Mouse (Mus musculus) ES-CJ7 (cell line): ENCODE measurements around the gene Cipc.
A peak's percentile ranks its signal among the peaks of the same experiment; 100 is the strongest.

Experiments used
- DNase-seq: peaks from one replicate; pipeline ENCODE4 v3.0.0; 2011; ENCODE audit warnings: low read depth, low spot score

Cipc gene

DNA sequence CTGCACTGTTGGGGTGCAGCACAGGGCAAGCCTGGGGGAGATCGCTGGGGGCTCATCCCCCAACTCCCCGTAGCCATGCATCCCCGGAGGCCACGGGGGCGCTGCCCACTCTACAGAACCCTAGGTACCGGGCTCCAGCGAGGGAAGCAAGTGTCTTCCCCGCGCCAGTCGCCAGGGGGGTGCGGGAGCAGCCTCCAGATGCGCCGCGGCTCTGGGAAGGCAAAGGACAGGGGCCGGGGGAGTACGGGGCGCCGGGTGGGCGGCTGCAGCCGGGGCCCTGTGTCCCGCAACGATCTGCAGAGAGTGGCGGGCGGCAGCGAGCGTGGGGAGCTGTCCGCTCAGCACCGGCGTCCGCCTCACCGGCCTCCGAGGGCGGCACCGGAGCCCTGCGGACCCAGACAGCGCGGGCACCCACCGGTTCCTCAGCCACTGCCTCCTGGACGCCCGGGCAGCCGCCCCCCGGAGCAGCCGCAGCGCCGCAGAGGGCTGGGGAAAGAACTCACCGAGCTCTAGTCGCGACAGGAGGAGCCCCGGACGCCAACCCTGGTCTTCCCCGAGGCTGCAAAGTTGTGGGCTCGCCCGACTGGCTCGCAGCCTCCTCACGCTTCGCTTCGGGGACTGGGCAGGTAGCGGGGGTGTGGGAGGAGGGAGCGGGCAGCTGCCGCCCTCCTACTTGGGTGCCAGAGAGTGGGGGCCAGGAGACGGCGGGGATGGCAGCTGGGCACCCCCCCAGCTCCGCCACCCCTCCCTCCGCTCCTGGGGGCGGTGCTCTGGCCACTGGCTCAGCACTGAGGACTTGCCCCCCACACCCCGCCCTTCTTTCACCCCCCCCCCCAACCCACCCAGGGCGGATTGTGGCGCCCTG is 43.3 kb downstream of the Cipc start, which contains the start of gene Zdhhc22:
TSS of gene Zdhhc22 (minus strand) at position 541 of the 865 bp plus-strand sequence.
- peak; percentile 42 for DNase-seq

DNA sequence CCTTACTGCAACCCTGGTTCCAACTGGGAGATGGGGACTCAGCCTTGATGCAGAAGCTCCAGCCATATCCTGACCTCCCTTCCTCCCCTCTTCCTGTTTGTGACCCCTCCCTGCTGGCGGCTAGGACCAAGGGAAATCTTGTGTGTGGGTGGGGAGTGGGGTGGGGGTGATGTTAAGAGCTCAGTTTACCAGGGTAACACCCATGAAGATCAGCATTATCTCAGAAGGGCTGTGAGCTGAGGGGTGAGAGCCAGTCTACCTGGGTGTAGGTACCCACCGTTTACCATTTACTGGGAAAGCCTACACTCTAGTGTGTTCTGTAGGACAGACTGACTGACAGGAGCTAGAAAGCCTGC is 43.9 kb downstream of the Cipc start:
- no peak for DNase-seq

DNA sequence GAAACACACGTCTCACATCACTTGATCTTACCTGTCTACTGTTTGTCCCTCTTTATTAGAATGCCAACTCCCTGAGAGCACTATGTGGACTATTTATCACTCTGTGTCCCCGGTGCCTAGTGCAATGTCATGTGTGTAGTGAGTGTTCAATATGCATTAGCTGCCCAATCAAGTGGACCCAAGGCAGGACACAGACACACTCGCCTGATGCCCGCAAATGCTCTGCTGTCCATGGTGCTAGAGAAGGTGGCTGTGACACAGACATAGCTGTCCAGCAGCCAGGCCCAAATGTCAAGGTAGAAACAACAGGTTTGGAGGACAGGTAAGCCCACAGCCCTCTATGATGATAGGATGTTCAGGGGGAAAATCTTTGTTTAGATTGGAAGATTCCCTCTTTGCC is 47.3 kb downstream of the Cipc start:
- DNase-seq, result no peak

DNA sequence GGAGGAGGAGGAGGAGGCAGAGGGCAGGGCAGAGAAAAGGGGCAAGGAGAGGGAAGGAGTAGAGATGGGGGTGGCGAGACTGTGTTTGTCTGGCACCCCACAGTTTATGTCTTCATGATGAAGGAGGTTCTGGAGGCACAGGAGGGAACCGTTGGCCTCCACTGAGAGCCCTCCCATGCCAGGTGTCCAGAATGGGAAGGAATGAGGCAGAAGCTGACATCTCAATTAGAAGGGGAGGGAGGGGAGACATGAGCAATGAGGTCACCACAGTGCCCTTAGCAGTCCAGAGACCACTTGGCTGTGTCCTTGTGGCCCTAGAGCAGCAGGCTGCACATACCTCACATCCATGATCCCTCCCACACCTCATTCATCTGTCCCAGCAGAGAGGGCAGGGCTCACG is 47.9 kb downstream of the Cipc start:
- DNase-seq, result no peak

DNA sequence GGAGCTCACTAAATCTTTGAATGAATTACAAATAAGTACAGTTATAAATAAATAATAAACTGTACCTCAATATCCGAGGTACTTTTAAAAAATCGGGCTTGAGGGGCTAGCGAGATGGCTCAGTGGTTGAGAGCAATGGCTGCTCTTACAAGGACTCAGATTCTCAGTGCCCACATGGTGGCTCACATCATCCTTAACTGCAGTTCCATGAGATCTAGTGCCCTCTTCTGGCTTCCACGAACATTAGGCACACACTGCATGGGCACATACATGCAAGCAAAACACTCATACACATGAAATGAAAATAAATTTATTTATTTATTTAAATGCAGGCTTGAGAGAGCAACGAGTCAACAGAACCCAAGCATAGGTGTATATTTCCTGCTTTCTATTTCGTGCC is 49.1 kb downstream of the Cipc start:
- DNase-seq, result peak; percentile 67

DNA sequence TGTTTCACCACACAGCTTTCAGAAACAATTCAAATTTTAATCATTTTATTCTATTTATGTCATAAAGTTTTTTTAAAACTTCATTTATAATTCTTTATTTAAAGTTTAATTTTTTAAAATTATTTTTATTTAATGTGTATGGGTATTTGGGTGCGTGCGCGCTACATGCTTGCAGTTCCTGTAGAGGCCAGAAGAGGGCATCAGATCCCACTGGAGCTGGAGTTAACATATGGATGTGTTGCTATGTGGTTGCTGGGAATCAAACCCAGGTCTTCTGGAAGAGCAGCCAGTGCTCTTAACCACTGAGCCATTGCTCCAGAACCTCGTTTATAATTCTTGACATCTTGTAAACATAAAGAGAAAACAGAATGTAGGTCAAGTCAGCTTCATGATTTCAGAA is 51.9 kb downstream of the Cipc start:
- DNase-seq, result peak; percentile 52

DNA sequence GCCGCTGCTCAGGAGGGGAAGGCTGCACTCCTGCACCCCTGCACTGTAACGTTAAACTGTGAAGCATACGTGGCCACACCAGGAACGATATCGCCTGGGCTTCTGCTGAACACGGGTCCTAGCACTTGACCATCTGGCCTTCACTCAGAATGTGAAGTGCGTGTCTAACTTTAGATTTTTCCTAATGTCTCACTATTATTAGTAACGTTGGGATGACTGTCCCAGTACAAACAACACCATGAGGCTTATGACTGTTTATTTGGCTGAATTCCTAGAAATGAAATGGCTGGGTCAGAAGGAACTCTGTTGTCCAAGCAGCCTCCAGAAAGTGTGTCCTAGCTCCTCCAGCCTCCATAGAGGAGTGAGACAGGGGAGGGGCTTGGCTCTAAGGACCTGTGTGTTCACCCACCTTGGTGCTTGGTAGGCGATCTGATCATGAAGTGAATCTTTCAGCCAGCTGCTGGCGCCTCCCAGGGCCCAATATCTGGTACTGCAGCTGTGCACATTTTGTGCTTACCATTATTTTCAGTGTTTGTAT is 52.5 kb downstream of the Cipc start:
- peak; percentile 54 for DNase-seq

DNA sequence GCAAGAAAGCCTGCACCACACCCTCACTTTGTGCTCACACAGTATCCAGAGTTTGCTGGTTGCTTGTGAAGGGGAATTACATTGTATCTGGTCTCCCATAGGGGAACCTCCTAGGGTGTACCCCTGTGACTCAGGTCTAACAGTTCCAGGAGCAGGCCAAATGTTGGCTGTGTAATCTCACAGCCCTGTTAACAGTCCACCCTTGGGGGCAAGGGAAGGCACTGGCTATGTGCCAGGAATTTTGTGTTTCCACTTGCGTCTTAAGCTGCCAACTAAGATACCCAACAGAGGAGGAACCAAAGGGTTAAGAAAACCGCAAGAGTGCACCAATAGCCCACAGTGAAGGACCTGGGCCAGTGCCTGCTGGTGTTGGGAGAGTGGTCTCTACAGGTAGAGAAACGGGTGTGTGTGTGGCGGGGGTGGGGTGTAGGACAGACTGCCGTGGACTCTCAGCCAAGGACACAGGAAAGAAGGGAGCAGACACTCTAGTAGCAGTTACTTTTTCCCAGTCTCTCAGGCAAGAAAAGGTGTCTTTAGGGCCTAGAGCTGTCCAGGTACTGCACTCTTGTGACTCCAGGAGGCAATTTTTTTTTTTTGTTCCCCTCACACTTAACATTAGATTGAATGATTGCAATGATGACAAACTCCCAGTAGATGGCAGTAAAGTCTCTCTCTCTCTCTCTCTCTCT is 53.5 kb downstream of the Cipc start:
- peak; percentile 67 for DNase-seq

DNA sequence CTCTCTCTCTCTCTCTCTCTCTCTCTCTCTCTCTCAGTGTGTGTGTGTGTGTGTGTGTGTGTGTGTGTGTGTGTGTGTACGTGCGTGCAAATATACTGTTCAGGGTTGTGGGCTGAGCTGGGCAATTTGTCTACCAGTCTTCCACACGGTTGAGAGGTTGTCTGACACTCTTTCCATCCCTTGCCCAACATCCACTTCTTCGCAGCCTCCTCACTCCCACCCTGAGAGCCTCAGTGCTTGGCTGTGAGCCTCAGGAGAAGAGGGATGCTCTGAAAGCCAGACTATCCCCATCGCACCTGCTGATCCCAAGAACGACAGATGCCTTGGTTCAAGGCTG is 54.0 kb downstream of the Cipc start:
- no peak for DNase-seq

DNA sequence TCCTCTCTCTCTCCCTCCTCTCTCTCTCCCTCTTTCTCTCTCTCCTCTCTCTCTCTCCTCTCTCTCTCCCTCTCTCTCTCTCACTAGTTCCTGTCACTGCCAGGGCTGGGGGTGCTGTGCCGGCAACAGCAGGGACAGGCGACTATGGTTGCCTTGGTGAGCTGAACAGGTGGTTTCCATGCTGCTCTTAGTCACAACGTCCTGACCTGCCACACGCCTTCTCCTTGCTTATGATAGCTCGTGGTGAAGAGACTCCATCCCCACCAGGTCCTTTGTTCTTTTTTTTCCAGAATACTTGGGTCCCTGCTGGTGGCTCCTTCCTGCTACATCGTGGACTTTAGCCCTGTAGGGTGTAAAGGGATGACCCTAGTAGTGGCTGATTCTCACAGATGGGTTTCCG is 55.4 kb downstream of the Cipc start:
- no peak for DNase-seq

DNA sequence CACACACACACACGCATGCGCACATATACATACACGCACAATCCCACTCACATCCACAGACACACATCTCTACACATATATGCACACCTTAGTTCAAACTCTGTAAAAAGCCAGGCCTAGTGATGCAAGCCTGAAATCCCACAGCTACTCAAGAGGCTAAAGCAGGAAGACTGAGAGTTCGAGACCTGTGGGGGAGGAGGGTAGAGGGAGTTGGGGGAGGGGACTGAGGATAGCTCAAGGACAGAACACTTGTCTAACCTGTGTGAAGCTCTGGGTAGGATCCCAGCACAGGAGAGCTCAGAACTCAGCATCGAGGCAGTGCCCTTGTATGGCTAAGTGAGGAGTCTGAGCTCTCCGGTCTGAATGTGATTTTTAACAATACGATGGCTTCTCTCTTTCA is 56.0 kb downstream of the Cipc start:
- peak; percentile 56 for DNase-seq

DNA sequence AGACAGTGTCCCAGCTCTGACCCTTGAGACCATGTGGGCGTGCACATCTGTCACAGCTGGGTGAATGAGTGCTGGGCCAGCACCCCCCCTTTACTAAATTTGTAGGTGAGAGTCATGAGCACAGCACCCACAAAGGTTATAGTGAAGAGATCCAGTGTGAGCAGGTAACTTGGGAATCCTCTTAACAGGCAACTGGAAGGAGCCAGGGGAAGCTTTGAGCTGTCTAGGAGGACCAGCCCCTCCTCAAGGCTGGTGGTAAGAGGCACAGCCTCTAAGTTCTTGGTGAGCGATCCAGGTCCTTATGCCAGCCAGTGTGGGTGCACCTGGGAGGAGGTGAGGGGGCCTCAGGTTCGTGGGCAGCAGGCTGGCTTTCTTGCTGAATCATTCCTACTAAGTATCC is 56.8 kb downstream of the Cipc start:
- no peak for DNase-seq

DNA sequence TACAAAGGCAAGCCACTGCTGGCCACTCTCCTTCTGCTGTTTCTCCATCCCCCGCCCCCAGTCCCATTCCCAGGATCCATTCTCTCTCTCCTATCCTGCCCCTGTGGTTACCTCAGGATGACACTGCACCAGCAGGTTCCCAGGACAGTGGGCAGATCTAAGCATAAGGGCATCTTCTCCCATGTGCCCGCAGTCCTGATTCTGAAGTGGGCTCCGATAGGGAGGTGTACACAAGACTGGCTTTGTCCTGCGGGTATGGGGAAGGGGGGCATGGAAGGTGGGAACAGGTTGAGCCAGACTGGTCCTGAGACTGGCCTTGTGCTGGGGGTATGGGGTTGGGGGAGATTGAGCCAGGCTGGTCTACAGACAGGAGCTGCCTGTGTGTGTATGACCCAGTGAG is 57.8 kb downstream of the Cipc start:
- DNase-seq, result no peak
